Mouse (Mus musculus) lung, postnatal 0 days (tissue): ENCODE results near the gene Tnk2.
"Not testable (repeated sequence)": the region's sequence is repeated elsewhere in the genome, so short reads cannot be mapped to it uniquely, and the experiment has no call there.

Experiments
- CTCF ChIP-seq: IDR thresholded peaks from 2 replicates; pipeline ENCODE4 v1.5.1; 2016; ENCODE audit warnings: antibody characterized with exemption, mild to moderate bottlenecking
- EP300 ChIP-seq: IDR thresholded peaks from 2 replicates; pipeline ENCODE4 v1.6.1; 2016; ENCODE audit warnings: antibody characterized with exemption, mild to moderate bottlenecking, control low read depth

GRCm38 (mm10) chr16:32640683-32641082 is 3.0 kb upstream of the Tnk2 start:
- not testable (repeated sequence) for TF ChIP-seq CTCF, EP300
